Mouse (Mus musculus) cerebral cortex, adult 2 months (tissue): ENCODE data around the gene Syt3.

Experiments used
- WGBS: fragments of 180-500 bp; shearing (Covaris S2); methylation state at CpG from one replicate; pipeline ENCODE4 v1.1.7; 2018; 5-methylcytosine and 5-hydroxymethylcytosine counted together

Syt3 gene

GRCm38 (mm10) chr7:44405346-44406014 lies 21.6 kb downstream of the Syt3 start:
- 1% methylated on average over 27 of the region's 27 CpGs for WGBS

- WGBS, result 1% methylated on average over 5 of the region's 5 CpGs
These were observed 22.1 kb downstream of the Syt3 start for GRCm38 (mm10) chr7:44406015-44406355.

GRCm38 (mm10) chr7:44411144-44411543 lies 27.2 kb downstream of the Syt3 start:
- 91% methylated on average over 4 of the region's 4 CpGs for WGBS

- WGBS, result 89% methylated on average over 6 of the region's 6 CpGs
These were observed 29.4 kb downstream of the Syt3 start for GRCm38 (mm10) chr7:44413307-44413706.

GRCm38 (mm10) chr7:44427666-44428065 lies 43.8 kb downstream of the Syt3 start:
- WGBS, result 26% methylated on average over 8 of the region's 8 CpGs

GRCm38 (mm10) chr7:44428171-44428950 lies 44.5 kb downstream of the Syt3 start:
- 5% methylated on average over 16 of the region's 38 CpGs for WGBS

- 2% methylated on average over 67 of the region's 69 CpGs for WGBS
These were observed 45.1 kb downstream of the Syt3 start, which contains the start of gene Lrrc4b for GRCm38 (mm10) chr7:44428968-44429521. TSS of gene Lrrc4b (plus strand) at chr7:44429018.

GRCm38 (mm10) chr7:44429534-44430488 lies 45.9 kb downstream of the Syt3 start:
- WGBS, result 4% methylated on average over 32 of the region's 32 CpGs

GRCm38 (mm10) chr7:44432550-44432949 lies 48.6 kb downstream of the Syt3 start:
- 53% methylated on average over 6 of the region's 6 CpGs for WGBS

- 17% methylated on average over 7 of the region's 7 CpGs for WGBS
These were observed 49.5 kb downstream of the Syt3 start for GRCm38 (mm10) chr7:44433371-44433770.

- WGBS, result 79% methylated on average over 9 of the region's 9 CpGs
These were observed 50.2 kb downstream of the Syt3 start for GRCm38 (mm10) chr7:44434089-44434488.

- 63% methylated on average over 5 of the region's 5 CpGs for WGBS
These were observed 51.9 kb downstream of the Syt3 start for GRCm38 (mm10) chr7:44435796-44436195.

- 15% methylated on average over 1 of the region's 1 CpGs for whole genome bisulfite sequencing
These were observed 52.4 kb downstream of the Syt3 start for GRCm38 (mm10) chr7:44436267-44436666.

GRCm38 (mm10) chr7:44437188-44437587 lies 53.3 kb downstream of the Syt3 start:
- WGBS, result 97% methylated on average over 1 of the region's 1 CpGs

GRCm38 (mm10) chr7:44437933-44438332 lies 54.0 kb downstream of the Syt3 start:
- WGBS, result 52% methylated on average over 8 of the region's 8 CpGs

- WGBS, result 84% methylated on average over 2 of the region's 2 CpGs
These were observed 55.8 kb downstream of the Syt3 start for GRCm38 (mm10) chr7:44439696-44440095.

GRCm38 (mm10) chr7:44440479-44440878 lies 56.6 kb downstream of the Syt3 start:
- 69% methylated on average over 1 of the region's 1 CpGs for WGBS

- WGBS, result 0% methylated on average over 1 of the region's 1 CpGs
These were observed 57.3 kb downstream of the Syt3 start for GRCm38 (mm10) chr7:44441180-44441579.

- WGBS, result 2% methylated on average over 14 of the region's 14 CpGs
These were observed 57.8 kb downstream of the Syt3 start for GRCm38 (mm10) chr7:44441648-44442109.

GRCm38 (mm10) chr7:44442407-44442821 lies 58.5 kb downstream of the Syt3 start:
- WGBS, result under 1% methylated on average over 14 of the region's 14 CpGs
